Mouse (Mus musculus): ENCODE measurements around the gene Nfib.

DNA sequence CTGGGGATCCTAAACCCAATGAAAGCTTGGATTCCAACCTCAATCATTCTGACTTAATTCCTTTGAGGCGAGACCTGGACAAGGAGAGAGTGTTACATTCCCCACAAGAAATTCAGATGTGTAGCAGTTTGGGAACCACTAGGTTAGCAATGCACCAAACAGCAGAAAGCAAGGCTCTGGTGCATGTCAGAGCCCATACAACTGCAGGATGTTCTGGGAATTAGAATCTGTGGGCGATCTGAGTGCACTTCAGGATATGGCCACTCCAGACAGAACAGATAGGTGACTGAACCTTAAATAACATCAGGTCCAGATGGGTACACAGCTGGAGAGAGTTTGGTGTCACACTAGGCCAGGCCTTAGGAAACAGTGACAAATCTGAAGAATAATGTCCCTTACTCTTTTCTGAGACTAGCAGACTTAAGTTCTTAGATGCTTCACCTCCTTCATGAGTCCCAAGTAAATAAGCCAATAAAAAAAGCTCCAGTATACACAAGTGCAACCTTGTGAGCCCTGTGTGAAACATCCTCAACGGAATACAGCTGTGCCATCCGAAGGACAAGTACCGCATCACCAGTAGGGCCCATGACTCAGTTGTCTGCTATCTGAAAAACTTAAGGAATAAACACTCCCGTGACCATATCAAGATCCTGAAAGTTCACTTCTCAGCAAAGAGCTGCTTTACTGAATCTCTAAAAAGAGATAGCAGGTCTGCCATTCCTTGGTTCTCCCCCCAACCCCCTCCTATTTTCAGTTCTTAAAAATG is 336.4 kb downstream of the Nfib start:
- no peak for TF ChIP-seq POLR2A (IDR thresholded peaks at IDR 0.05; ENCODE audit: insufficient read length, low read depth)
- TF ChIP-seq E2F4 (IDR thresholded peaks at IDR 0.05; ENCODE audit: insufficient read depth): no peak
- TF ChIP-seq MYOD1 (IDR thresholded peaks at IDR 0.05; ENCODE audit: control insufficient read depth in 1 of 3, insufficient read length in 2 of 3, low read depth in 2 of 3): no peak
- no peak for TF ChIP-seq POLR2AphosphoS2 (IDR thresholded peaks at IDR 0.05; ENCODE audit: insufficient read length, low read depth)

All from myocyte (in vitro differentiated cells).